In genomic region chr2:166663250-166663961, GRCm38 (mm10) we compare ENCODE assay signal across 11 mouse cellular contexts. TPM values are rescaled to one million over a fixed set of nuclear protein-coding genes. Genes with fewer than 3 reads are reported as not detected.
DNase-seq lines count a peak whose midpoint lies in the region; ATAC-seq lines count a peak whose summit lies in the region.
"Had no signal": no experiment of that assay in that cellular context is flagged by ENCODE, and none has a peak within 500 bp of the region (broad histone marks: within the 10 kb centered on the region; RNA-seq: fewer than 3 reads in every experiment).

No protein-coding gene starts in this region.

- H3K27me3 ChIP-seq in neural tube, embryonic 11.5 days (ENCODE audit: control insufficient read depth, insufficient read depth, low read length): no peaks in the 10 kb centered on the region
- no peaks in the 10 kb centered on the region for H3K27me3 ChIP-seq in hindbrain, embryonic 10.5 days (ENCODE audit: insufficient read depth, poor library complexity, severe bottlenecking)
- no peaks in the 10 kb centered on the region for H3K27me3 ChIP-seq in midbrain, embryonic 14.5 days (ENCODE audit: control insufficient read depth, insufficient read depth, low read length)
- H3K27me3 ChIP-seq: heart, embryonic 15.5 days; limb, embryonic 15.5 days had no signal

- no peak for DNase-seq in neural tube, embryonic 11.5 days (ENCODE audit: low spot score)
- DNase-seq in neural tube, embryonic 10.5 days (ENCODE audit: extremely low spot score, low spot score): no peak
- DNase-seq in hindbrain, embryonic 10.5 days (ENCODE audit: low spot score): peak; percentile 72
- no peak for DNase-seq in midbrain, embryonic 14.5 days
- peak; percentile 71 for DNase-seq in thymus, postnatal 4 days
- no peak for DNase-seq in urinary bladder, postnatal 4 days (ENCODE audit: low spot score in 2 of 2)
- DNase-seq in heart, postnatal 14 days: no peak

- peak; percentile 31; the same call in 1 of the 2 replicates for ATAC-seq in neural tube, embryonic 11.5 days (ENCODE audit: insufficient read depth, low FRiP score, low TSS enrichment)
- no peak; the same call in 1 of the 2 replicates for ATAC-seq in midbrain, embryonic 14.5 days (ENCODE audit: low FRiP score, low TSS enrichment)
- ATAC-seq in megakaryocyte, adult 5-6 weeks (ENCODE audit: poor library complexity, severe bottlenecking): no peak

- no peaks in the 10 kb centered on the region for H3K9me3 ChIP-seq in neural tube, embryonic 11.5 days (ENCODE audit: control insufficient read depth, low read length)
- no peaks in the 10 kb centered on the region for H3K9me3 ChIP-seq in hindbrain, embryonic 10.5 days
- H3K9me3 ChIP-seq in midbrain, embryonic 14.5 days (ENCODE audit: control insufficient read depth, low read length): no peaks in the 10 kb centered on the region
- H3K9me3 ChIP-seq: heart, embryonic 15.5 days; limb, embryonic 15.5 days had no signal

- no peak overlapping the region for H3K4me2 ChIP-seq in neural tube, embryonic 11.5 days (ENCODE audit: low read depth)
- no peak overlapping the region for H3K4me2 ChIP-seq in midbrain, embryonic 14.5 days (ENCODE audit: low read length)
- H3K4me2 ChIP-seq: heart, embryonic 15.5 days; limb, embryonic 15.5 days had no signal

- H3K27ac ChIP-seq in neural tube, embryonic 11.5 days (ENCODE audit: low read depth, low read length): peak overlapping the region; percentile 34; the same call in 1 of the 2 replicates
- peak overlapping the region; percentile 92 for H3K27ac ChIP-seq in hindbrain, embryonic 10.5 days
- H3K27ac ChIP-seq in midbrain, embryonic 14.5 days (replicated peaks; ENCODE audit: low read depth, low read length): 0 out of 2 replicates have a peak overlapping the region, but pooled peaks have one; percentile 16
- H3K27ac ChIP-seq: heart, embryonic 15.5 days; kidney, postnatal 0 days; limb, embryonic 15.5 days had no signal

- no peak overlapping the region for H3K4me3 ChIP-seq in neural tube, embryonic 11.5 days (ENCODE audit: low read depth, low read length)
- peak overlapping the region; percentile 28 for H3K4me3 ChIP-seq in hindbrain, embryonic 10.5 days
- no peak overlapping the region for H3K4me3 ChIP-seq in midbrain, embryonic 14.5 days (replicated peaks; ENCODE audit: low read depth, low read length)
- H3K4me3 ChIP-seq: heart, embryonic 15.5 days; limb, embryonic 15.5 days had no signal

- H3K36me3 ChIP-seq in neural tube, embryonic 11.5 days (ENCODE audit: control insufficient read depth, insufficient read depth, low read length): no peaks in the 10 kb centered on the region
- peaks cover 3% of the 10 kb centered on the region; the same call in 1 of the 2 replicates for H3K36me3 ChIP-seq in hindbrain, embryonic 10.5 days
- H3K36me3 ChIP-seq in midbrain, embryonic 14.5 days (ENCODE audit: control insufficient read depth, insufficient read depth, low read length): no peaks in the 10 kb centered on the region
- H3K36me3 ChIP-seq: heart, embryonic 15.5 days; limb, embryonic 15.5 days had no signal

- H3K4me1 ChIP-seq in neural tube, embryonic 11.5 days (ENCODE audit: control insufficient read depth, insufficient read depth, low read length): peaks cover 37% of the 10 kb centered on the region
- H3K4me1 ChIP-seq in hindbrain, embryonic 10.5 days (replicated peaks): peaks cover 98% of the 10 kb centered on the region
- H3K4me1 ChIP-seq in midbrain, embryonic 14.5 days (ENCODE audit: control insufficient read depth, insufficient read depth, low read length): peaks cover 28% of the 10 kb centered on the region

- WGBS in neural tube, embryonic 11.5 days: 68% methylated on average over 9 of the region's 9 CpGs
- 56% methylated on average over 9 of the region's 9 CpGs for WGBS in hindbrain, embryonic 10.5 days
- WGBS in midbrain, embryonic 14.5 days: 39% methylated on average over 9 of the region's 9 CpGs

- intact Hi-C loops in heart, postnatal 14 days (cut with DNase I): no loop called here

- H3K9ac ChIP-seq in neural tube, embryonic 11.5 days (ENCODE audit: low read length): no peak overlapping the region
- no peak overlapping the region for H3K9ac ChIP-seq in midbrain, embryonic 14.5 days (replicated peaks; ENCODE audit: low read length)
- H3K9ac ChIP-seq: heart, embryonic 15.5 days; limb, embryonic 15.5 days had no signal

RNA-seq across cellular contexts. Expression of gene Prex1, which starts 50.2 kb away (rescaled TPM):
- polyA plus RNA-seq in neural tube, embryonic 11.5 days (2014; fragmentation: Nextera tagmentation; extraction: Ambion mirVana): 28.9 and 31.9 TPM in 2 replicates
- polyA plus RNA-seq in hindbrain, embryonic 10.5 days (2016; fragmentation: Nextera tagmentation; extraction: Ambion mirVana): 36.8 and 44.1 TPM in 2 replicates
- 20.3 and 24.2 TPM in 2 replicates for polyA plus RNA-seq in midbrain, embryonic 14.5 days (2014; fragmentation: Nextera tagmentation; extraction: Ambion mirVana)
- 75.3 and 85.4 TPM in 2 replicates for total RNA-seq in megakaryocyte, adult 5-6 weeks (2015)
- total RNA-seq in megakaryocyte, adult 5-6 weeks (2017): 61.1 and 73.3 TPM in 2 replicates
- total RNA-seq in heart, postnatal 14 days (2021): 10 to 100 TPM; 10.7 to 11.9 TPM

Comparison
In these comparisons a context has a peak if more than half of its experiments do, and no peak if none do; other contexts are left out.
1. DNase-seq: peak in hindbrain, embryonic 10.5 days (single experiment) and thymus, postnatal 4 days (single experiment); none in neural tube, embryonic 11.5 days (single experiment), neural tube, embryonic 10.5 days (single experiment), midbrain, embryonic 14.5 days (single experiment), urinary bladder, postnatal 4 days (0 of 2) and heart, postnatal 14 days (0 of 2).
2. H3K27ac ChIP-seq: peak in every context shown above with its lines; median percentile 92 in hindbrain, embryonic 10.5 days; 34 in neural tube, embryonic 11.5 days; 16 in midbrain, embryonic 14.5 days.